Mouse (Mus musculus): ENCODE results near the gene Cops3.

Gene Cops3

GRCm38 (mm10) chr11:59777259-59777658, 62.4 kb downstream of the Cops3 start:
- DNase-seq, result no peak

- DNase-seq, result no peak
Measured at GRCm38 (mm10) chr11:59775435-59776148, 64.0 kb downstream of the Cops3 start.

- DNase-seq, result no peak
Measured at GRCm38 (mm10) chr11:59774522-59774921, 65.1 kb downstream of the Cops3 start.

- DNase-seq, result no peak
Measured at GRCm38 (mm10) chr11:59772902-59773301, 66.7 kb downstream of the Cops3 start.

- peak; percentile 40 to 62 for DNase-seq
Measured at GRCm38 (mm10) chr11:59772291-59772690, 67.3 kb downstream of the Cops3 start.

- DNase-seq, result no peak
Measured at GRCm38 (mm10) chr11:59770753-59771152, 68.9 kb downstream of the Cops3 start.

GRCm38 (mm10) chr11:59769738-59770137, 69.9 kb downstream of the Cops3 start:
- DNase-seq, result no peak

- no peak for DNase-seq
Measured at GRCm38 (mm10) chr11:59769307-59769706, 70.3 kb downstream of the Cops3 start.

Measured in cerebellum, postnatal 36 days (tissue).